13 mouse cellular contexts compared by ENCODE assay signal in the genomic region with DNA sequence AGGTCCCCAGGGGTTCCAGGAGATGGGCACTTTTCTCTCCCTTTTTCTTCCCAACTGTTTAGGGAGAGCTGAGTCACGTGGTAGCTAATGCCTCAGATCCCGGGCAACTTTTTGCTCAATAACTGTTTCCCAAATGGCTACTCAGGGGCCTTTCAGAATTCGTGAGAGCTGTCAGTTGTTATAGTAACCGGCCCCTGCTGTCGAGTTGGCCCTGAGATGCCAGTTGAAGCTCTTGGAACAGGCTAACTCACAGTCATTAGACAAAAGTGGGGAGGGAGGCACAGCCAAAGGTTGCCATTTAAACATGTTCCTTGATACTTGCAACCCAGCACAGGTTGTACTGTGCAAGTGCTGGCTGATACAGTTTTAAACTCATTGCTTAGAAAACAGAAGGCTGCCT.
A peak's percentile ranks its signal among the peaks of the same experiment; 100 is the strongest.
DNase-seq lines count a peak whose midpoint lies in the region; ATAC-seq and TF ChIP-seq lines count a peak whose summit lies in the region.
"Had no signal": no experiment of that assay in that cellular context is flagged by ENCODE, and none has a peak within 500 bp of the region (broad histone marks: within the 10 kb centered on the region; RNA-seq: fewer than 3 reads in every experiment).

No protein-coding gene starts in this region.

- H3K27ac ChIP-seq in forebrain, embryonic 11.5 days (ENCODE audit: low read depth, low read length): no peak overlapping the region
- H3K27ac ChIP-seq: liver, embryonic 15.5 days had no signal

- H3K9ac ChIP-seq in forebrain, embryonic 11.5 days (ENCODE audit: low read length): no peak overlapping the region
- H3K9ac ChIP-seq: liver, embryonic 15.5 days had no signal

- H3K9me3 ChIP-seq in forebrain, embryonic 11.5 days (ENCODE audit: control insufficient read depth, low read length): no peaks in the 10 kb centered on the region
- H3K9me3 ChIP-seq: liver, embryonic 15.5 days had no signal

- H3K27me3 ChIP-seq in forebrain, embryonic 11.5 days (ENCODE audit: control insufficient read depth, insufficient read depth, low read length): no peaks in the 10 kb centered on the region
- H3K27me3 ChIP-seq: liver, embryonic 15.5 days had no signal

- H3K36me3 ChIP-seq in forebrain, embryonic 11.5 days (ENCODE audit: control insufficient read depth, insufficient read depth, low read length): no peaks in the 10 kb centered on the region
- H3K36me3 ChIP-seq: liver, embryonic 15.5 days had no signal

- no peak for TF ChIP-seq POLR2A in brain, embryonic 14.5 days (IDR thresholded peaks at IDR 0.05; ENCODE audit: borderline replicate concordance, extremely low read depth, insufficient read depth, insufficient read length, poor library complexity, severe bottlenecking)

- WGBS in forebrain, embryonic 11.5 days: 15% methylated on average over 5 of the region's 5 CpGs

- H3K4me1 ChIP-seq in forebrain, embryonic 11.5 days (replicated peaks; ENCODE audit: control insufficient read depth, insufficient read depth, low read length): peaks cover 7% of the 10 kb centered on the region
- H3K4me1 ChIP-seq: liver, embryonic 15.5 days had no signal

- H3K4me2 ChIP-seq in forebrain, embryonic 11.5 days (ENCODE audit: low read depth, low read length, severe bottlenecking): no peak overlapping the region
- H3K4me2 ChIP-seq: liver, embryonic 15.5 days had no signal

- DNase-seq in frontal cortex, adult 2 months (ENCODE audit: extremely low spot score in 1 of 2, low spot score in 1 of 2): no peak
- DNase-seq in brain, embryonic 14.5 days (ENCODE audit: low read depth): peak; percentile 95
- DNase-seq in forebrain, embryonic 11.5 days (ENCODE audit: low spot score): no peak
- DNase-seq in layer of hippocampus, postnatal 10 days (ENCODE audit: low spot score in 2 of 2): peak; percentile 50 to 57
- no peak for DNase-seq in yolk sac, embryonic 10.5 days (ENCODE audit: low spot score)
- DNase-seq in urinary bladder, postnatal 14 days (ENCODE audit: low spot score): no peak
- DNase-seq: B cell, adult 2 months; heart, postnatal 10 days; right cerebral cortex, postnatal 25 days; thymus, adult 2 months had no signal

- no peak for TF ChIP-seq CTCF in brain, embryonic 14.5 days (IDR thresholded peaks at IDR 0.05; ENCODE audit: borderline replicate concordance, extremely low read depth, insufficient read depth, insufficient read length)

- H3K4me3 ChIP-seq in forebrain, embryonic 11.5 days (ENCODE audit: low read depth, low read length): no peak overlapping the region
- H3K4me3 ChIP-seq: liver, embryonic 15.5 days had no signal

- peak; percentile 42 for ATAC-seq in frontal cortex, adult (ENCODE audit: low TSS enrichment)
- peak; percentile 73 for ATAC-seq in forebrain, embryonic 11.5 days (replicated peaks; ENCODE audit: low FRiP score)
- no peak for ATAC-seq in megakaryocyte progenitor cell, adult 5-6 weeks (replicated peaks; ENCODE audit: poor library complexity)

Comparison
In these comparisons a context has a peak if more than half of its experiments do, and no peak if none do; other contexts are left out.
1. DNase-seq: peak in brain, embryonic 14.5 days (single experiment) and layer of hippocampus, postnatal 10 days (2 of 2); none in frontal cortex, adult 2 months (0 of 2), forebrain, embryonic 11.5 days (single experiment), yolk sac, embryonic 10.5 days (single experiment) and urinary bladder, postnatal 14 days (single experiment).